Mouse (Mus musculus): ENCODE data around the gene Cygb. TPM values are rescaled to one million over a fixed set of nuclear protein-coding genes. Genes with fewer than 3 reads are reported as not detected.
"Not testable (repeated sequence)": the region's sequence is repeated elsewhere in the genome, so short reads cannot be mapped to it uniquely, and the experiment has no call there.

Cygb gene
- total RNA-seq, 2 experiments from 2014 or later = 33.0 to 42.3 TPM

DNA sequence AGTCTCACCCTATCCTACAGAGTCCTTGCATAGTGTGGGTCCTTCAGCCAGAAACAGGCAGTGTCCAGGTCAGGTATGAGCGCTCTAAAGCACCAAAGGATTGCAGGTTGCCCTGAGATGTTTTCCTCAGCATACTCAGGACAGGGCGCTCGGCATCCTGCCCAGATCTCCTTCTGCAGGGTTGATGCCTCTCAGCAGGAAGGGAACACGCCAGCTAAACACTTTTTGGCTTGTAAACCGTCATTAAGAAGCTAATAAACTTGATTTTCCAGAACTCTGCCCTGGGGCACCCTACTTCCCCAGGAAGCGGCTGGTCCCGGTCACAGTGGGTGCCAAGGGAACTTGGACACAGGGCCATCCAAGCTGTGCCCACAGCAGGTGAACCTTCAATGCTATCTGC is 35.0 kb downstream of the Cygb start:
- DNase-seq (ENCODE audit: low spot score in 2 of 2) = no peak

DNA sequence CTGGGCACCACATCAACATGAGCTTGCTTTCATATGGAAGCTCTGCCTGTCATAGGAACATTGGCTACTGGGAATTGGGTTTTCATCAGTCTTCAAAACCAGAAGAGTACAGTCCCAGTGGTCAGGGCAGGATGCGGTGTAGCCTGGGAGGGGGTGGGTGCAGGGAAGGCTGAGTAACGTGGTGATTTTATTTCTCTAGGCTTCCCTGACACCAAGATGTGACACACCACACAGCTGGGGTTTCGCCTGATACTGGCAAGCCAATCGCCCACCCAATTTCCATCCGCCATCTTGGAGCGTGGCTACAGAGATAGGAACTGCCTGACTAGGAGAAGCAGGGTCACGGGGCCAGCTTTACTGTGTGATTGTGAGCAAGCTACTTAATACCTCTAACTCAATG is 35.4 kb downstream of the Cygb start:
- no peak for DNase-seq (ENCODE audit: low spot score in 2 of 2)

DNA sequence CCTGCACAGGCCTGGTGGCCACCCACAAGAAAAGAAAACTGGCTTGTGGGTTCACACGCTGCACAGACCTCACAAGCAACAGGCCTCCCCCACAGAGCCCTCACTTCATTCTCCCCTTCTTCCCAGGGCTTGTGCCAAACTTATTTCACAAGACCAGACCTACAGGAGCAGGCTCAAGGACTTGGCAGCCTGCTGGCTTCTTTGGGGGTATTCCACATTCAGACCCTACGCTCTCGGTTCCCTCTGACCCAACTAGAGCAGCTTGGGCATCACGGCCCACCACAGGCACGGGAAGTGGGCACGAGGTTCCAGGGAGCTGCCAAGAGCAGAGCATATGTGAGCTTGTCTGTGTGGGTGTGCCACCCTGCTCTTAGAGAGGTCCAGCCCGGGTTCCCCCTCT is 36.5 kb downstream of the Cygb start:
- no peak for DNase-seq (ENCODE audit: low spot score in 2 of 2)

DNA sequence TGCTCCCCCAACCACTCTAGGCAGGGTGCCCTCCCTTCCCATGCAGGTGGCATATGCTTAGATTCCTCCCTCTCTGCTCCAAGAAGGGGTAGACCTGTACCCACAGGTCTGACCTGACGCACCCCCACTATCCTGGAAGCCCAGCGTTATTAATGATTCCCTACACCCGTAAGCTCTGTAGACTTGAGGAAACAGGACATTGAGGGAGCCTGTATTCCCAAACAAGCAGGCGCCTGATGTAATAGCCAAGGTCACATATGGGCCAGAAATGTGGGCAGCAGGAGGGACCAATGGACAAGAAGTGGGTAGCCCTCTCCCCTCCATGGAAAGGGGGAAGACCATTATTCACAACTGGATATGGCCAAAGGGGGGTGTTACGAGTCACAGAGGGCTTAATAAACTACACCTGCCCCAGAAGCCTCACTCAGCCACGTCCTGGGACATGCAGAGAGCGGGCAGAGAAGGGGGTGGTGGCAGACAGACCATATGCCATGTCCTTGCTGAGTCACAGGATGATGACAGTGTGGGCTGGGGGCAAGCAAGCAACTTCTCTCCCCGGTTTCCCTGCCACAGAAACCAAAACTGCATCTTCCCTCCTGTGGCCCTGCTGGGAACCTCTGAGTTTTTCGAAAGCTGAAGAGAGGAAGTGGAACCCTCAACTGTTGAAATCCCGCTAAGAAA is 37.5 kb downstream of the Cygb start:
- no peak for DNase-seq (ENCODE audit: low spot score in 2 of 2)

DNA sequence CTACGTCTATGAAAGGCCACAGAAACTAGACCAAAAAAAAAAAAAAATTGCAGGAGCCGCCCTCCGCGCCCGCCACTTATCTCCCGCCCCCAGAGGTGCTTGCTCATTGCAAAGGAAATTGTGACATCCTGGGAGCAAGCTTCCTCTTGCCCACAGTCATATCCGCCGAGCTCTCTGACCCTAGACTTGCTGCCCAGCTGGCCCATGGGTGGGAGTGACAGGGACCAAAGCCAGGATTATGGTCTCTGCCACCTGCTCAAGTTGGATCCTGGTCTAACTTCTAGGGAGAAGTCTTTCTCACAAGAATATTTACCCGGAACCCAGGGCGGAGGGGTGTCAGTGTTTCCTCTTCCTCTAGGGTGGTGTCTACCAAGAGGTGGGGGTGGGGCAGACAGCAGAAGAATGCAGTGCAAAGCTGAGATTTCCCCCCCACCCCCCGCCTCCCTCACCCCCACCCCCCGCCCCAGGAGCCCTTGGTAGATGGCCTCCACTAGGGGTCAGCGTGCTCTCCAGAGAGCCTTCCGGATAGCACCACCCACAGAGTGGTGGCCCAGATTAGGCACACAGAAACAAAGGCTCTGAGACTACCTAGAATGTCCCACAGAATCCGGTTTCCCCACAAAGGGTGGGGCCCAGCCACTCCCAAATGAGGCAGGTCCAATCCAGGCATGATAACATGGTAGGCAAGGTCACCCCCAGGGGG is 38.2 kb downstream of the Cygb start:
- DNase-seq (ENCODE audit: low spot score in 2 of 2) = no peak

DNA sequence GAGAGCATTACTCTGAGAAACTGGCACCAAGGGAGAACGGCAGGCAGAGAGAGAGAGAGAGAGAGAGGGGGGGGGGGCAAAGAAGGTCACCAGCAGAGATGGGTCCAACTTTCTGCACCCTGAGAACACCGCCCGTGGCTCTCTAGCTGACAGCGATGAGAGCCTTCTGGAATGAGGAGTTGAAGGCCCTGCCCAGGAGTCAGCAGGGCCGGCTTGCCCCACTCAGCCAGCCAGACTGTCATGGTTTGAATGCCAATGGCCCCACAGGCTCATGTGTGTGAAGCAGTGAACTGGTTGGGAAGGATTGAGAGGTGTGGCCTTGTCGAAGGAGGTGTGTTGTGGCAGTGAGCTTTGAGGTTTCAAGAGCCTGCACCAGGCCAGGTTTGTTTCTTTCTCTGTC is 40.9 kb downstream of the Cygb start:
- no peak for DNase-seq (ENCODE audit: low spot score in 2 of 2)

DNA sequence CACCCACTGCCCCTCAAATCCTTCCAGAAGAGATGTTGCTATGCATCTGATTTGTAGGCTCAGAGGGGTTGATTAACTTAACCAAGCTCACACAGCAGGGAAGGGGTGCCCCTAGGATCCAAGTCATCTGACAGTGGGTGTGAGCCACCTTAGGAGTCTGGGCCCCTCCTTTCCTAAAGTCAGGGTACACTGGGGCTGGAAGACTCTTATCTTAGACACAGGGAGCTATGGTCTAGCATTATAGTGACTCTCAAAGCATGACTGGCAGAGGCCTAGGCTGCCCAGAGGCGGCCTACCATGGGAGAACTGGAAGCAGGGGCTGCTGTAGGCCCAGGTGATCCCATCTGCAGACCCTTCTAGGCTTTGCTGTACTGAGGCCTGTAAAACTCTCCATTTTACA is 41.6 kb downstream of the Cygb start:
- DNase-seq (ENCODE audit: low spot score in 2 of 2) = no peak

DNA sequence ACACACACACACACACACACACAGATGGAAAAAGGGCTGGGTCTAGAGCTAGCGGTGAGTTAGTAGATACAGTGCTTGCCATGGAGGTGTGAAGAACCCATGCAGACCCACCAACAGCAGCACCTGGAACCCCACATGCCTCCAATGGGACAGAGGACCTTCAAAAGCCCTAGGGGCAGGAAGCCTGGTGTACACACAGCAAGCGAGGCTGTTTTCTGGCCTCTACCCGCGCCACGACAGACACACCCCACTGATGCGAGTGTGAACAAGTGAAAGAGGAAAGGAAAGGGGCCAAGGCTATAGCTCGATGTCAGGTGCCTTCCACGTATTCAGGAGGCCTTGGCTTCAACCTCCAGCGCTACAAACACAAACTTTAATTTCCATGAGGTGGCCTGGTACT is 42.2 kb downstream of the Cygb start:
- no peak for DNase-seq (ENCODE audit: low spot score in 2 of 2)

DNA sequence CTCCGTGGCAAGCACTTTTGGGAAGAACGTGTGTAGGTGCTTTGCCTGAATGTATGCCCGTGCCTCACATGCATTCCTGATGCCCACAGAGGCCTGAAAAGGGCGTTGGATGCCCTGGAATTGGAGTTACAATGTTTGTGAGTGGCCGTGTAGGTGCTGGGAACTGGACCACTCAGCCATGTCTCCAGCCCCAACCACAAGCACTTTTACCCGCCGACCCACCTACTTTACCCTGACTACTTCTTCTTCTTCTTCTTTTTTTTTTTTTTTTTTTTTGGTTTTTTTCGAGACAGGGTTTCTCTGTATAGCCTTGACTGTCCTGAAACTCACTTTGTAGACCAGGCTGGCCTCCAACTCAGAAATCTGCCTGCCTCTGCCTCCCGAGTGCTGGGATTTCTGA is 42.9 kb downstream of the Cygb start:
- DNase-seq (ENCODE audit: low spot score in 2 of 2) = not testable (repeated sequence)

DNA sequence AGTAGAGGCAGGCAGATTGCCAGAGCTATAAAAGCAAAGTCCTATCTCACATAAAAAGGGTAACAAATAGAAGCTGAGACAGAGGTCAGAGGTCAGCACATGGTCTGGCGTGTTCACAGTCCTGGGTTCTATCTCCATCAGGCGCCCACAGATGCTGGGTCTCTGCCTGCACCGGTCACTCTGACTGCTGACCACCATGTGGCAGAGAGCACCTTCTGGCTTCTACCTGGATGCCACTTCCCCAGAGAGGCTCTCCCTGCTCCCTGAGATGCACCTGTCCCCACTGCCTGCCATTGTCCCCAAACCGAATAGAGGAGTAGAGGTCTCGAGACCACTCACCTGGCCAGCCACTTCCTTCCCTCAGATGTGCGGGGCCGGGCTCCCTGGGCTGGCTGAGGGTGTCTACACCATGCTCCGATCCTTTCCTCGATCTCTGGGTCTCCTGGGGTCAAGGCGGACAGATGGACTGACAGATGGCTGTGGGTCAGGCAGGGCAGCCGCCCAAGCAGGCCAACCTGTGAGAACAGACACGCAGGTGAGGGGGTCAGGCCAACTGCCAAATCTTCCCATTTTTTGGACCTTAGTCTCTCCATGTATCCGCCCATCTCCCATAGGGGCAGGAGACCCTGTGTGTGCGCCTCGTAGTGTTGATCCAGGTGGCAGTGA is 44.0 kb downstream of the Cygb start:
- no peak for DNase-seq (ENCODE audit: low spot score in 2 of 2)

DNA sequence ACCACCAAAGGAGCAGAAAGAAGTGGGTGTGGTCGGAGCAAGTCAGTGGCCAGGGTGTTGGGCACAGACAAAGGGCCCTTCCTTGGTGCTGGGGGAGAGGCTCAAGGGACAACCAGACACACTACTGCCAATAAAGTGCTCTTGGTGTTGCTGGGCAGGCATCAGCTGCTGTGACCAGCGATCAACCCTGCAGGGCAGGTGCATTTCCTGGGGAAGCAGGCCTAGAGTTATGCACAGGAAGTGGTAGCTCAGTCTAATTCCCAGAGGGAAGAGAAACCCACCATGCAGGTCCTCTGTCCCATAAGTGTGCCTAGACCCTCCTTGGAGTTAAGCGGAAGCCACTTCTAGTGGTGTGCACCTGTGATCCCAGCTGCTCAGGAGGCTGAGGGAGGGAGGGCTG is 46.4 kb downstream of the Cygb start:
- no peak for DNase-seq (ENCODE audit: low spot score in 2 of 2)

DNA sequence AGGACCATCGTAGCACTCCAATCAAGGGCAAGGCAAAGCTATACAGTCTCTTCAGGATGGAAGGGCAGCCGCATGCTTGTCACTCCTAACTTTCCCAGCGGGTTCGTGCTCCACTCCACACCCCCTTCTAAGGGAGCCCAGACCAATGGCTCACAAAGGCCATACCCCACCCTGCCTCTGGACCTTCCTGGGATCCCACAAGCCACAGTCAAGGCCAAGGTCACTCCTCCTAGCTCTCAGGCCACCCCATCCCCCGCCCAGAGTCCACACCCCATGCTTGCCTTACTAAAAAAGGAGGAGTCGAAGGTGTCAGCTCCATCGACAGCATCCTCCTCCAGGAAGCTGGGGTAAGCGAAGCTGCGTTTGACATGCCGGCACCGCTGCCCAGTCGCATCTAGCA is 50.0 kb downstream of the Cygb start:
- DNase-seq (ENCODE audit: low spot score in 2 of 2) = no peak

DNA sequence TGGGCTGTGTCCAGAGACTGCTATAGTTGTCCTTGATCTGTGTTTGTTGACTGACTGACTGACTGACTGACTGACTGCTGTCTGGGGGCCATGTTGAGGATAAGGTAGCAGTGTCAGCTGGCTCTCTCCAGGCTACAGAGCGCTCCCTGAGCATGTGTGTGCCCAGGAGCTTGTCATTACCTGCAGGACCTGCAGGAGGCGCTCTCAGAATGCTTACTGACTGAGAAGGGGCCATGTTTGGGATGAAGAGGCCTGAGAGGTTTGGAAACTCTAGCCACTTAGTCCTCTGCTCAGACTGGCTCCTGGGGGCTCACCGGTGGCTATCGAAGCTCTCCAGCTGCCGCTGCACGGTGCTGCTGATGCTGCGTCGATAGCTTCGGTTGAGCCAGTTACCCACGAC is 50.8 kb downstream of the Cygb start:
- DNase-seq (ENCODE audit: low spot score in 2 of 2) = no peak

DNA sequence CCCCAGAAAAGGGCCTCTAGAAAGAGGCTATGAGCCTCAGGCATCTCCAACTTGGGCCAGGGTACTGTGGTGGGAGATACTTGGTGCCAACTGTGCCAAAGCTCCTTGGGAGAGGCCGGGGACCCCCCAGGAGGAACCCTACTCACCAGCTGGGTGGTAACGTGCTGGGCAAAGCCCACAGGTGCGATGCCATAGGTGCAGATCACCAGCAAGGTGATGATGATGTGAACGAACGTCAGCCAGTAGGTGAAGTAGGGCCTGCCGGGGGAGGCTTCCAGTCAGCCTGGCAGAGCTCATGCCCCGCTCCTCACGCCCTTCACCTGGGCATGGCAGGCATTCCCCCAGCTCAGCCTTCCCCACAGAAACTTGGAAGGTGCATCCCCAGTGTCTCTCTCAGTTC is 52.1 kb downstream of the Cygb start:
- DNase-seq (ENCODE audit: low spot score in 2 of 2) = no peak

DNA sequence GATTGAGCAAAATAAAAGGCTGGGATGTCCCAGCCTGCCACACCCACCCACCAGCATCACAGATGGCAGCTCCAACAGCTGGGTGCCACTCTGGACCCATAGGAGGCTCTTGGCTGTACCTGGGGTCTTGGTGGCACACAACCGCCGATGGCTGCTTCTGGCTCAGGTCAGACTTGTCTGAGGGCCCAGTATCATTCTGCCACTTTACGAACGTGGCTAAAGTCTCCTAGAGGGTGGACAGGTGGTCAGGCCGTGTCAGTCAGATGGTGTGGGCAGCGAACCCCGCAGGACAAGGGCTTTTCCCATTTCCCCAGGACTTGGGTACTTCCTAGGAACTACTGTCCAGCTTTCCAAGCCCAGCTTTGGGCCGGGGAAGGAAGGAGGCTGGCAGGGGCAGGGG is 52.9 kb downstream of the Cygb start:
- DNase-seq (ENCODE audit: low spot score in 2 of 2) = no peak

DNA sequence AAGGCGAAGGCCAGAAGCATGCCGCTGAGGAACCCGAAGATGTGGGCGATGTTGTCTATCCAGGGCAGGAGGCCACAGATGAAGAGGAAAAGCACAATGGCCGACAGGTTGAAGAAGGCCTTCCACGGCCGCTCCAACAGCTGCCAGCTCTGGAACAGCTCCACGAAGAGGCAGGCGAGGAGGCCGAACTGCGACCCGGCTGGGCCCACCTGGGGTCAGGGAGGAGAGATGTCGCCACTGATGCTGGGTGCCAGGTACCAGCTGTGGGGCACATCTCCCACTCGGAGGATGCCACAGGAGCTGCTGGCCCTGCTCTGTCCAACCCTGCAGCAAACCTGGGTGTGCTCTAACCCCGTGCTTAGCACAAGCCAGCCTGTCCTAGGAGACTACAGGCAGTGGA is 54.9 kb downstream of the Cygb start:
- no peak for DNase-seq (ENCODE audit: low spot score in 2 of 2)

DNA sequence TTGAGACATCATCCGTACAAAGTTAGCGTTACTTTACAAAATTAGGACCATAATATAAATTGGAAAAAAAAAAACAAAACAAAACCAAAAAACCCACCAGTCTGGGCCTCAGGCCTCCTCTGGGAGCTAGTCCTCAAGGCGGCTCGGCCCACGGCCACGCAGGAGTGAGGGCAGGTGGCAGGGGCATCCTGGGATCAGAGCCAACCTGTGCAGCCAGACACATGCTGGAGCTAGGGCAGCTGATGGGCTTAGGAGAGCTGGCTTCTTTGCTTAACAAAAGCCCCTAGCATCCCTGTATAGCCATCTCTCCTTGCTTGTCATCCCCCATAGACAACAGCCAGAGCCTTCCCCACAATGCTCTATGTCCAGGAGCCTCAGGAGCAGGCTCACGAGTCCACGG is 55.9 kb downstream of the Cygb start:
- DNase-seq (ENCODE audit: low spot score in 2 of 2) = no peak

DNA sequence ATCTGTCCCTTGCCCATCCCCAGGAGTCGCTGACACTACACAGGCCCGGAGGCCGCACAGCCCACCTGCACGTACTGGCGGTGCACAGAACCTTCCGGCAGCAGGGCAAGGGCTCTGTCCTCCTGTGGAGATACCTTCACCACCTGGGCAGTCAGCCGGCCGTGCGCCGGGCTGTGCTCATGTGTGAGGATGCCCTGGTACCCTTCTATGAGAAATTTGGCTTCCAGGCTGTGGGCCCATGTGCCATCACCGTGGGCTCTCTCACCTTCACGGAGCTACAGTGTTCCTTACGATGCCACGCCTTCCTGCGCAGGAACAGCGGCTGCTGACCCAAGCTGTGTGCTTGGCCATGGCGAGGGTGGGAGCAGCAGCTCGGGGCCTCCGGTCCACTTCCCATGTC is 57.3 kb downstream of the Cygb start:
- no peak for DNase-seq (ENCODE audit: low spot score in 2 of 2)

Other genes with a start within 250 kb of the Cygb start
- gene Rnf157, start 241.3 kb downstream of the Cygb start, total RNA-seq (2021) = 100 to 1,000 TPM; 184 to 186 TPM
- gene Ubald2, start 220.2 kb downstream of the Cygb start, total RNA-seq (2021) = 10 to 100 TPM; 35.7 to 46.1 TPM
- gene Qrich2, start 188.1 kb downstream of the Cygb start, total RNA-seq (2021) = under 1 TPM in 1 of 2 experiments, not detected in 1; 0.18 TPM
- 10 to 100 TPM; 89.8 to 90.7 TPM for gene Prpsap1, start 160.1 kb downstream of the Cygb start, total RNA-seq (2021)
- 1 to 10 TPM; 1.7 to 2.1 TPM for gene Sphk1, start 123.4 kb downstream of the Cygb start, total RNA-seq (2021)
- 100 to 1,000 TPM; 115 to 118 TPM for gene Ube2o, start 72.9 kb downstream of the Cygb start, total RNA-seq (2021)
- gene Aanat, start 67.9 kb downstream of the Cygb start, total RNA-seq (2021) = under 1 TPM in 1 of 2 experiments, not detected in 1; 0.34 TPM
- gene Rhbdf2, start 27.3 kb downstream of the Cygb start, total RNA-seq (2021) = 1 to 10 TPM in 1 of 2 experiments, under 1 TPM in 1; 0.94 to 1.5 TPM
- 1 to 10 TPM; 3.4 to 3.8 TPM for gene Prcd, start 779 bp downstream of the Cygb start, total RNA-seq (2021)
- gene St6galnac1, start 121.2 kb upstream of the Cygb start, total RNA-seq (2021) = not detected
- 10 to 100 TPM; 23.3 to 27.6 TPM for gene Mxra7, start 173.7 kb upstream of the Cygb start, total RNA-seq (2021)
- 10 to 100 TPM; 32.5 to 33.7 TPM for gene Mettl23, start 189.0 kb upstream of the Cygb start, total RNA-seq (2021)
- 10 to 100 TPM; 30.4 to 31.4 TPM for gene Jmjd6, start 189.1 kb upstream of the Cygb start, total RNA-seq (2021)
- gene Mfsd11, start 198.1 kb upstream of the Cygb start, total RNA-seq (2021) = 10 to 100 TPM; 42.6 to 43.3 TPM
- gene Srsf2, start 198.8 kb upstream of the Cygb start, total RNA-seq (2021) = 100 to 1,000 TPM; 217 to 239 TPM

Data from layer of hippocampus, postnatal 10 days (tissue).